Mouse (Mus musculus): ENCODE data around the gene Slc18a2.

Slc18a2 gene

GRCm38 (mm10) chr19:59260718-59261442, at the start of gene Slc18a2:
TSS of gene Slc18a2 (plus strand) at chr19:59260896.
- in situ Hi-C loops (cut with MboI, MseI), result no loop called here

GRCm38 (mm10) chr19:59216891-59217290, 43.8 kb upstream of the Slc18a2 start:
- in situ Hi-C loops (cut with MboI, MseI), result no loop called here

GRCm38 (mm10) chr19:59218991-59219390, 41.7 kb upstream of the Slc18a2 start, which contains the start of gene Kcnk18:
TSS of gene Kcnk18 (plus strand) at chr19:59219214.
- in situ Hi-C loops (cut with MboI, MseI), result no loop called here

- in situ Hi-C loops (cut with MboI, MseI), result no loop called here
Measured at GRCm38 (mm10) chr19:59221131-59221530, 39.6 kb upstream of the Slc18a2 start.

- in situ Hi-C loops (cut with MboI, MseI), result no loop called here
Measured at GRCm38 (mm10) chr19:59228376-59228775, 32.3 kb upstream of the Slc18a2 start.

- in situ Hi-C loops (cut with MboI, MseI), result no loop called here
Measured at GRCm38 (mm10) chr19:59232786-59233185, 27.9 kb upstream of the Slc18a2 start.

- in situ Hi-C loops (cut with MboI, MseI), result no loop called here
Measured at GRCm38 (mm10) chr19:59235001-59235400, 25.7 kb upstream of the Slc18a2 start.

GRCm38 (mm10) chr19:59236046-59236445, 24.6 kb upstream of the Slc18a2 start:
- in situ Hi-C loops (cut with MboI, MseI), result no loop called here

GRCm38 (mm10) chr19:59238630-59239029, 22.1 kb upstream of the Slc18a2 start:
- in situ Hi-C loops (cut with MboI, MseI), result no loop called here

- in situ Hi-C loops (cut with MboI, MseI), result no loop called here
Measured at GRCm38 (mm10) chr19:59239124-59239817, 21.4 kb upstream of the Slc18a2 start.

GRCm38 (mm10) chr19:59241987-59242386, 18.7 kb upstream of the Slc18a2 start:
- in situ Hi-C loops (cut with MboI, MseI), result no loop called here

- in situ Hi-C loops (cut with MboI, MseI), result no loop called here
Measured at GRCm38 (mm10) chr19:59243057-59243456, 17.6 kb upstream of the Slc18a2 start.

- in situ Hi-C loops (cut with MboI, MseI), result no loop called here
Measured at GRCm38 (mm10) chr19:59248144-59248543, 12.6 kb upstream of the Slc18a2 start.

GRCm38 (mm10) chr19:59248553-59249286, 12.0 kb upstream of the Slc18a2 start:
- in situ Hi-C loops (cut with MboI, MseI), result no loop called here

- in situ Hi-C loops (cut with MboI, MseI), result no loop called here
Measured at GRCm38 (mm10) chr19:59252651-59253050, 8.0 kb upstream of the Slc18a2 start.

- in situ Hi-C loops (cut with MboI, MseI), result no loop called here
Measured at GRCm38 (mm10) chr19:59259633-59260032, 1.1 kb upstream of the Slc18a2 start.

GRCm38 (mm10) chr19:59261604-59262003, 908 bp downstream of the Slc18a2 start:
- in situ Hi-C loops (cut with MboI, MseI), result no loop called here

GRCm38 (mm10) chr19:59263171-59263570, 2.5 kb downstream of the Slc18a2 start:
- in situ Hi-C loops (cut with MboI, MseI), result no loop called here

GRCm38 (mm10) chr19:59264838-59265532, 4.3 kb downstream of the Slc18a2 start:
- in situ Hi-C loops (cut with MboI, MseI), result no loop called here

GRCm38 (mm10) chr19:59265907-59266306, 5.2 kb downstream of the Slc18a2 start:
- in situ Hi-C loops (cut with MboI, MseI), result no loop called here

GRCm38 (mm10) chr19:59267417-59267963, 6.8 kb downstream of the Slc18a2 start:
- in situ Hi-C loops (cut with MboI, MseI), result no loop called here

Measured in T-helper 1 cell (primary cell).